Mouse (Mus musculus): Measurements from ENCODE around the gene Stx2. TPM values are rescaled to one million over a fixed set of nuclear protein-coding genes. Genes with fewer than 3 reads are reported as not detected.
"Not testable (repeated sequence)": the region's sequence is repeated elsewhere in the genome, so short reads cannot be mapped to it uniquely, and the experiment has no call there.

Stx2 gene
- total RNA-seq, 1 experiment from 2014 or later: 22.4 TPM

GRCm38 (mm10) chr5:128980857-128981256, 27.5 kb downstream of the Stx2 start:
- no peak for ATAC-seq (replicated peaks in 1 of 2; ENCODE audit: insufficient read depth in 1 of 2, low FRiP score in 2 of 2, low TSS enrichment in 1 of 2, low read depth in 1 of 2, poor library complexity in 2 of 2, severe bottlenecking in 2 of 2)

- no peak for ATAC-seq (replicated peaks in 1 of 2; ENCODE audit: insufficient read depth in 1 of 2, low FRiP score in 2 of 2, low TSS enrichment in 1 of 2, low read depth in 1 of 2, poor library complexity in 2 of 2, severe bottlenecking in 2 of 2)
These were observed 29.4 kb downstream of the Stx2 start for GRCm38 (mm10) chr5:128978957-128979356.

- ATAC-seq (replicated peaks in 1 of 2; ENCODE audit: insufficient read depth in 1 of 2, low FRiP score in 2 of 2, low TSS enrichment in 1 of 2, low read depth in 1 of 2, poor library complexity in 2 of 2, severe bottlenecking in 2 of 2): not testable (repeated sequence)
These were observed 30.9 kb downstream of the Stx2 start for GRCm38 (mm10) chr5:128977466-128977865.

GRCm38 (mm10) chr5:128976266-128976665, 32.1 kb downstream of the Stx2 start:
- peak in 1 of 2 experiments; percentile 59; a peak in 2 of 4 replicates for ATAC-seq (replicated peaks in 1 of 2; ENCODE audit: insufficient read depth in 1 of 2, low FRiP score in 2 of 2, low TSS enrichment in 1 of 2, low read depth in 1 of 2, poor library complexity in 2 of 2, severe bottlenecking in 2 of 2)

GRCm38 (mm10) chr5:128971298-128971697, 37.1 kb downstream of the Stx2 start:
- ATAC-seq (replicated peaks in 1 of 2; ENCODE audit: insufficient read depth in 1 of 2, low FRiP score in 2 of 2, low TSS enrichment in 1 of 2, low read depth in 1 of 2, poor library complexity in 2 of 2, severe bottlenecking in 2 of 2): peak; percentile 46 to 77; a peak in 3 of 4 replicates

- ATAC-seq (replicated peaks in 1 of 2; ENCODE audit: insufficient read depth in 1 of 2, low FRiP score in 2 of 2, low TSS enrichment in 1 of 2, low read depth in 1 of 2, poor library complexity in 2 of 2, severe bottlenecking in 2 of 2): no peak
These were observed 37.5 kb downstream of the Stx2 start for GRCm38 (mm10) chr5:128970878-128971277.

- ATAC-seq (replicated peaks in 1 of 2; ENCODE audit: insufficient read depth in 1 of 2, low FRiP score in 2 of 2, low TSS enrichment in 1 of 2, low read depth in 1 of 2, poor library complexity in 2 of 2, severe bottlenecking in 2 of 2): no peak
These were observed 44.0 kb downstream of the Stx2 start for GRCm38 (mm10) chr5:128964353-128964752.

GRCm38 (mm10) chr5:128958916-128959315, 49.5 kb downstream of the Stx2 start:
- no peak for ATAC-seq (replicated peaks in 1 of 2; ENCODE audit: insufficient read depth in 1 of 2, low FRiP score in 2 of 2, low TSS enrichment in 1 of 2, low read depth in 1 of 2, poor library complexity in 2 of 2, severe bottlenecking in 2 of 2)

- not testable (repeated sequence) for ATAC-seq (replicated peaks in 1 of 2; ENCODE audit: insufficient read depth in 1 of 2, low FRiP score in 2 of 2, low TSS enrichment in 1 of 2, low read depth in 1 of 2, poor library complexity in 2 of 2, severe bottlenecking in 2 of 2)
These were observed 54.0 kb downstream of the Stx2 start for GRCm38 (mm10) chr5:128954371-128954770.

GRCm38 (mm10) chr5:128953278-128954070, 54.9 kb downstream of the Stx2 start, which contains the start of gene Rimbp2:
TSS of gene Rimbp2 (minus strand) at chr5:128953486.
- ATAC-seq (replicated peaks in 1 of 2; ENCODE audit: insufficient read depth in 1 of 2, low FRiP score in 2 of 2, low TSS enrichment in 1 of 2, low read depth in 1 of 2, poor library complexity in 2 of 2, severe bottlenecking in 2 of 2): 0 out of 4 replicates have a peak, but pooled peaks of 1 of the 2 experiments have one; percentile 12

- ATAC-seq (replicated peaks in 1 of 2; ENCODE audit: insufficient read depth in 1 of 2, low FRiP score in 2 of 2, low TSS enrichment in 1 of 2, low read depth in 1 of 2, poor library complexity in 2 of 2, severe bottlenecking in 2 of 2): no peak
These were observed 55.8 kb downstream of the Stx2 start for GRCm38 (mm10) chr5:128952291-128953195.

- no peak for ATAC-seq (replicated peaks in 1 of 2; ENCODE audit: insufficient read depth in 1 of 2, low FRiP score in 2 of 2, low TSS enrichment in 1 of 2, low read depth in 1 of 2, poor library complexity in 2 of 2, severe bottlenecking in 2 of 2)
These were observed 56.9 kb downstream of the Stx2 start for GRCm38 (mm10) chr5:128951472-128951871.

- ATAC-seq (replicated peaks in 1 of 2; ENCODE audit: insufficient read depth in 1 of 2, low FRiP score in 2 of 2, low TSS enrichment in 1 of 2, low read depth in 1 of 2, poor library complexity in 2 of 2, severe bottlenecking in 2 of 2): peak; percentile 56 to 68; a peak in 3 of 4 replicates
These were observed 61.3 kb downstream of the Stx2 start for GRCm38 (mm10) chr5:128947093-128947492.

- ATAC-seq (replicated peaks in 1 of 2; ENCODE audit: insufficient read depth in 1 of 2, low FRiP score in 2 of 2, low TSS enrichment in 1 of 2, low read depth in 1 of 2, poor library complexity in 2 of 2, severe bottlenecking in 2 of 2): no peak
These were observed 67.9 kb downstream of the Stx2 start for GRCm38 (mm10) chr5:128940436-128940835.

- no peak for ATAC-seq (replicated peaks in 1 of 2; ENCODE audit: insufficient read depth in 1 of 2, low FRiP score in 2 of 2, low TSS enrichment in 1 of 2, low read depth in 1 of 2, poor library complexity in 2 of 2, severe bottlenecking in 2 of 2)
These were observed 72.9 kb downstream of the Stx2 start for GRCm38 (mm10) chr5:128935359-128935899.
